Mouse (Mus musculus): ENCODE results near the gene Atp6v1b1.
A peak's percentile ranks its signal among the peaks of the same experiment; 100 is the strongest.
"Not testable (repeated sequence)": the region's sequence is repeated elsewhere in the genome, so short reads cannot be mapped to it uniquely, and the experiment has no call there.

Atp6v1b1 gene

DNA sequence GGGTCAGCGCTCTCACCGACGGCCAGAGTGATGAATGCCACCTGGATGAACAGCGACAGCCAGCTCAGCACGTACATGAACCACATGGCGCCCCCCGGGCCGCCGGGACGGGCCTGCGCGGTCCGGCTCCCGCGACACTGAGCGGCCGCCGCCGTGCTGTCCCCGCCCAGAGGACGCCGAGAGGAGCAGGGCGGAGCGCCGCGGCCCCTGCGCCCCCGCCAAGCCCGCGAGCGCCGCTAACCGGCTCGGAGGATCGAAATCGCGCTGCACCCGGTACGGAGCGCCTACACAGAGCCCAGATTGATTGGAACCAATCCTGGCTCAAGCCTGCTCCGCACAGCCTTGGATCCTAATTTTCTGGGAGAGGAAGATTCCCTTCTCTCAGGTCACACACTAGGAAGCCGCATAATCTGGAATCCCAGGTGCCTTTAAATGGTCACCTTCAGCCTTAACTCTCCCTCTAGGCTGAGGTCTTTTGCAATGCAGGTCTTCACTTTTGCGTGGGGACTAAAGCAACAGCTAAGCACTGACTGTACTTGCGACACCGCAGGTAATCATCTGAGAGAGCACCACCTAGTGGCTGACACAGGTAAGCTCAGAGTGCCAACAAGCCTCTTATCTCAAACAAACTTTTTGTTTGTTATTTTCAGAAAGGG lies 33.0 kb downstream of the Atp6v1b1 start, which contains the start of gene Tex261:
Gene Tex261 (minus strand): TSS at position 176 of the 656 bp plus-strand sequence.
- peak; percentile 95 for DNase-seq (ENCODE audit: low read depth, low spot score)

- DNase-seq (ENCODE audit: low read depth, low spot score): no peak
Measured at GRCm38 (mm10) chr6:83778306-83778705, 35.5 kb downstream of the Atp6v1b1 start.

DNA sequence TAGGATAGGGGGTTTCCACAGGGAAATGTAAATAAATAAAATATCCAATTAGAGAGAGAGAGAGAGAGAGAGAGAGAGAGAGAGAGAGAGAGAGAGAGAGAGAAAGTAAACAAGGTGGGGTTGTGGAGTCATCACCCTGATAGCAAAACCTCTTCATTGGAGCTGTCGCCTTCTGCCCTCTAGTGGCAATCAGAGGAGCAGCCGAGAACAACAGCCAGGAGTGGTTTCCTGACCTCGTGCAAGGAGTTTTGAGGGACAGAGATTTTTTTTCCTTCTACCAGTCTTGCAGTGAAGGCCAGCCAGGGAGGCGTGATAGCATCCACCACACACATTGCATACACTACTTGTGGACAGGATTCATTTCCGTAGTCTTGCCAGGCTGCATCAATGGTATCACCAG lies 36.2 kb downstream of the Atp6v1b1 start:
- DNase-seq (ENCODE audit: low read depth, low spot score): peak; percentile 69

DNA sequence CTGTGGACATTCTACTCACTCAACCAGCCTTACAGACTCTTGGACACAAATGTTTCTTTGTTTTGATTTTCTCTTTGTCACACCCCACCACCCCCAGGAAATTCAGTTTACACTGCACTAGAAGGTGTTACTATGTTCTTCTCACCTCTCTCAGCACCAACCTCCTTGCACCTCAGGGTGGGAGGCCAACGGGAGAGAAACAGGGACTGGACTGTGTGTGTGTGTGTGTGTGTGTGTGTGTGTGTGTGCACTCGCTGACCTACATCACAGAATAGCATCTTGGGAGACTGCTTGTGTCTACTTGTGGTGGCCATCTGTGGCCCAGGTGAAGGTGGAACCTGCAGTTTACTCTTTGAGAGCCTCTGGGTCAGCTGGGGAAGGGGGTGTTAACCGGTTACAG lies 43.6 kb downstream of the Atp6v1b1 start:
- no peak for DNase-seq (ENCODE audit: low read depth, low spot score)

- no peak for DNase-seq (ENCODE audit: low read depth, low spot score)
Measured at GRCm38 (mm10) chr6:83788554-83788953, 45.8 kb downstream of the Atp6v1b1 start.

DNA sequence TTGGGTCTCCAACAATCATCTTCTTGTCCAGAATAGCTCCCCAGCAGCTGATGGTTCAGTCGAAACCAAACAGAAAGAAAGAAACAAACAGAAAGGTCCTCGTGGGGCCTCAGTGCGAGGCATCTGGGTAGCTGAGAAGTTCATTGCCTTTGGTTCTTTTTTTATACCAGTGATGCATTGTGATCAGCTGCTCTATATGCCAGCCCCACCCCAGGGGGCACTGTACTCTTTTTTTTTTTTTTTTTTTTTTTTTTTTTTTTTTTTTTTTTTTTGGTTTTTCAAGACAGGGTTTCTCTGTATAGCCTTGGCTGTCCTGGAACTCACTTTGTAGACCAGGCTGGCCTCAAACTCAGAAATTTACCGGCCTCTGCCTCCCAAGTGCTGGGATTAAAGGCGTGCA lies 47.7 kb downstream of the Atp6v1b1 start:
- DNase-seq (ENCODE audit: low read depth, low spot score): not testable (repeated sequence)

- peak; percentile 24 for DNase-seq (ENCODE audit: low read depth, low spot score)
Measured at GRCm38 (mm10) chr6:83791251-83791890, 48.6 kb downstream of the Atp6v1b1 start.

DNA sequence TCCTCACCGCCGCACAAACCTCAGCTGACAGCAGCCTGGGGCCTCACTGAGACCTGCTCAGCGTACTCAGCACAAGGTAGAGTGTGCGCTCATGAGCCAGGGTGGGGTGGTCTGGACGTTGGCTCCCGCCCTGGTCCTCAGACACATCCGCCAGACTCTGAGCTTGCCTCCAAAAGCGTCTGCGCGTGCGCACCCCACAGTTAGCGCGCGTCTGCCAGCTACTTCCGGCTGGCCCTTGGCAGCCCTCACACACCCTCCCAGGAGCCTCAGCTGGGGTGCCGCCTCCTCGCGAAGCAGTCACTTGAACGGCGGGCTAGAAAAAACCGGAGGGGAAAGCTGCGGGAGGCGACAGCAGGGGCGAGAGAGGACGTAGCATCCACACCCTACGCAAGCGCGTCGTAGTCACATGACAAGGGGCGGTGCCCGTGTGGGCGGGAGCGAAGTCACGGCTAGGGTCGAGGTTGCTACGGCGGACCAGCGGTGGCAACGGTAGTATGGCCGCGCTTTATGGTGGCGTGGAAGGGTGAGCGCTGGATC lies 52.0 kb downstream of the Atp6v1b1 start, which contains the start of gene Nagk:
Gene Nagk (plus strand): TSS at position 223 of the 537 bp plus-strand sequence.
- peak; percentile 96 for DNase-seq (ENCODE audit: low read depth, low spot score)

DNA sequence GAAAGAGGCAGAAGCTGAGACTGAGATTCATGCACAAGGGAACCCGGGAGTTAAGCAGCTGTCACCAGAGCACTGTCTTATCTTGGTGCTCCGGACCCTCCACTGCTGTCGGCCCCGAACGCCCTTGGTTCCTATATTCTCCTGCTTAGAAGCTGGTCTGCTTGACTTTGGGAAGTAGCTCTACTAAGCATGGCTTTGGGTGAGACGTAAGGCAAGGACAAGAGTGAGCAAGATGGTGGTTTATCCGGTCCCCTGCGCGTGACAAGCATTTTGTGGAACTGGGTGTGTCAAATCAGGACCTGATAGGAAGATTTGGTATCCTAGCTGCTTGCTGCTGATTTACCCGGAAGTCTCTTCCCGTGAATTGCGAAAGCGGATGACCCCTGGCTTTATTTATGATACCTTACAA lies 52.7 kb downstream of the Atp6v1b1 start:
- DNase-seq (ENCODE audit: low read depth, low spot score): peak; percentile 74

DNA sequence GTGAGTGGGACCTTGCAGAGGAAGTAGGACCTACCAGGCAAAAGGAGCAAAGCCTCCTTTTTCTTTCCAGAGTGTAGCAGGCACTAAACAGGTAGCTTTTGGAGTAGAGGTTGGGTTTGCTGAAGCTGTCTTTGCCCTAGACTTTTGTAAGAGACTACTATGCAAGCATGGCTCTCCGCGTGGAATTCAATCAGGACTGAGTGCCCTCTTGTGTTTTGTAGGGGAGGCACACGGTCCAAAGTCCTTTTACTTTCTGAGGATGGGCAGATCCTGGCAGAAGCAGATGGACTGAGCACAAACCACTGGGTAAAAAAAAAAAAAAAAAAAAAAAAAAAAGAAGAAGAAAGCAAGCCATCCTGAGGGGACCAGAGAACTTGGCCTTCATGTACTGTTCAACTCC lies 53.9 kb downstream of the Atp6v1b1 start:
- no peak for DNase-seq (ENCODE audit: low read depth, low spot score)

DNA sequence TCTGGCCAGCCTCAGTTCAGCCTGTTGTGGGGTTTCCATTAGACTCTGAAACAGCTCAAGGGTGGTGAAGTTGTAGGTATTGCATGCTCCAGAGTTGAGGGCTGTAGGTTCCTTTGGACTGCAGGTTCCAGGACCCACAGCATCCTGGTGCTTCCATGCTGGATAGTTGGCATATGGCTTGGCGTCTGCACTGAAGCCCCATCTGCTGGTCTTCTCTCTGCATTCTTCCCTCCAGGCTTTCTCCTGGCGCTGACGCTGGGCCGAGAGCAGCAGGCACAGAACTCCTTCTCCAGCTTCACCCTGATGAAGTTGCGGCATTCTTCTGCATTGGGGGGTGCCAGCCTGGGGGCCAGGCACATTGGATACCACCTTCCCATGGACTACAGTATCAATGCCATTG lies 59.2 kb downstream of the Atp6v1b1 start:
- no peak for DNase-seq (ENCODE audit: low read depth, low spot score)

GRCm38 (mm10) chr6:83802846-83803245 lies 60.1 kb downstream of the Atp6v1b1 start:
- no peak for DNase-seq (ENCODE audit: low read depth, low spot score)

Measured in R1 (cell line).